Mouse (Mus musculus) CH12.LX (cell line): ENCODE measurements around the gene Tln2. TPM values are rescaled to one million over a fixed set of nuclear protein-coding genes. Genes with fewer than 3 reads are reported as not detected.

Source experiments
- DNase-seq: peaks from one replicate; pipeline ENCODE4 v3.0.0-alpha.2; 2013; ENCODE audit errors: extremely low read depth
- H3K27ac ChIP-seq: 2 replicates; pipeline ENCODE4 v1.5.1; 2012; ENCODE audit warnings: low read depth, mild to moderate bottlenecking, control low read depth, moderate library complexity; ENCODE audit not compliant: insufficient read depth
- H3K27me3 ChIP-seq: replicated peaks from 2 replicates; pipeline ENCODE3; 2012; ENCODE audit warnings: inconsistent platforms
- H3K36me3 ChIP-seq, 2 experiments: replicated peaks in 1 of 2; 2 replicates each; pipeline versions ENCODE3 to v1.6.1; 2012; ENCODE audit warnings: inconsistent platforms in 1 of 2, low read length in 1 of 2, mild to moderate bottlenecking in 1 of 2, mixed read lengths in 1 of 2, moderate library complexity in 1 of 2; ENCODE audit not compliant: control insufficient read depth in 1 of 2, insufficient read depth in 1 of 2
- H3K4me1 ChIP-seq, 2 experiments: 2 replicates each; pipeline ENCODE4 v1.6.1; 2012; ENCODE audit warnings: inconsistent platforms in 1 of 2, moderate library complexity in 1 of 2; ENCODE audit not compliant: insufficient read depth in 2 of 2, control insufficient read depth in 1 of 2
- H3K4me2 ChIP-seq: 2 replicates; pipeline ENCODE4 v1.6.1; 2012; ENCODE audit warnings: low read depth, mild to moderate bottlenecking, control low read depth; ENCODE audit not compliant: poor library complexity, insufficient read depth, severe bottlenecking
- H3K4me3 ChIP-seq, 3 experiments: fragments of 150-350 bp in 1 of 3; sonication (generic) in 1 of 3; replicated peaks in 1 of 3; 2 replicates each; pipeline versions ENCODE3 to v1.5.1; 2011 to 2012; ENCODE audit warnings: low read depth in 2 of 3, low read length in 2 of 3, mild to moderate bottlenecking in 2 of 3, moderate library complexity in 2 of 3, control low read depth in 1 of 3, improper control_type of control experiment in 1 of 3, inconsistent platforms in 1 of 3, mixed read lengths in 1 of 3; ENCODE audit not compliant: poor library complexity in 1 of 3
- H3K79me2 ChIP-seq: replicated peaks from 2 replicates; pipeline ENCODE4 v1.6.1; 2012; ENCODE audit warnings: mild to moderate bottlenecking, moderate library complexity; ENCODE audit not compliant: control insufficient read depth, poor library complexity, insufficient read depth, severe bottlenecking; ENCODE audit errors: extremely low read depth
- H3K9ac ChIP-seq: 2 replicates; pipeline ENCODE4 v1.6.1; 2012; ENCODE audit warnings: low read depth, mild to moderate bottlenecking, control low read depth, moderate library complexity; ENCODE audit not compliant: insufficient read depth
- H3K9me3 ChIP-seq: replicated peaks from 2 replicates; pipeline ENCODE3; 2012; ENCODE audit warnings: low read length, inconsistent platforms, mixed read lengths
- BHLHE40 ChIP-seq: IDR thresholded peaks from 2 replicates; pipeline ENCODE4 v1.6.1; 2011; ENCODE audit warnings: mild to moderate bottlenecking, low read depth, low read length, improper control_type of control experiment
- CHD1 ChIP-seq: IDR thresholded peaks from 2 replicates; pipeline ENCODE4 v1.6.1; 2012; ENCODE audit warnings: low read depth, low read length, improper control_type of control experiment, inconsistent platforms
- CHD2 ChIP-seq: IDR thresholded peaks from 2 replicates; pipeline ENCODE4 v1.6.1; 2011; ENCODE audit warnings: low read length, improper control_type of control experiment
- CTCF ChIP-seq, 2 experiments: IDR thresholded peaks in 1 of 2; conservative IDR thresholded peaks in 1 of 2; 2 replicates each; pipeline ENCODE4 v1.5.1; 2011 to 2012; ENCODE audit warnings: low read depth in 2 of 2, low read length in 2 of 2, improper control_type of control experiment in 1 of 2, inconsistent platforms in 1 of 2, mild to moderate bottlenecking in 1 of 2, moderate library complexity in 1 of 2
- ETS1 ChIP-seq: conservative IDR thresholded peaks from 2 replicates; pipeline ENCODE4 v1.6.1; 2012; ENCODE audit warnings: low read depth, mild to moderate bottlenecking, inconsistent platforms, low read length, improper control_type of control experiment, moderate library complexity
- GABPA ChIP-seq: IDR thresholded peaks from 2 replicates; pipeline ENCODE4 v1.6.1; 2012; ENCODE audit warnings: low read depth, low read length, improper control_type of control experiment, inconsistent platforms; ENCODE audit not compliant: insufficient replicate concordance
- IRF4 ChIP-seq: IDR thresholded peaks from 2 replicates; pipeline ENCODE4 v1.6.1; 2014; ENCODE audit warnings: low read depth, mild to moderate bottlenecking, inconsistent platforms, low read length, improper control_type of control experiment
- NELFE ChIP-seq: IDR thresholded peaks from 2 replicates; pipeline ENCODE4 v1.6.1; 2011; ENCODE audit warnings: low read depth, low read length, improper control_type of control experiment
- NRF1 ChIP-seq: IDR thresholded peaks from 2 replicates; pipeline ENCODE4 v1.6.1; 2014; ENCODE audit warnings: low read depth, mild to moderate bottlenecking, inconsistent platforms, low read length, improper control_type of control experiment, moderate library complexity
- PAX5 ChIP-seq: IDR thresholded peaks from 2 replicates; pipeline ENCODE4 v1.6.1; 2012; ENCODE audit warnings: low read length, inconsistent platforms, mixed read lengths
- POLR2AphosphoS2 ChIP-seq: IDR thresholded peaks from 2 replicates; pipeline ENCODE4 v1.6.1; 2011; ENCODE audit warnings: low read depth, low read length, improper control_type of control experiment
- RAD21 ChIP-seq: IDR thresholded peaks from 2 replicates; pipeline ENCODE4 v1.6.1; 2011; ENCODE audit warnings: low read depth, mild to moderate bottlenecking, low read length, improper control_type of control experiment, moderate library complexity
- RCOR1 ChIP-seq: conservative IDR thresholded peaks from 2 replicates; pipeline ENCODE4 v1.6.1; 2012; ENCODE audit warnings: low read depth, mild to moderate bottlenecking, inconsistent platforms, low read length, improper control_type of control experiment
- SMC3 ChIP-seq: IDR thresholded peaks from 2 replicates; pipeline ENCODE4 v1.6.1; 2011; ENCODE audit warnings: low read depth, low read length, improper control_type of control experiment
- TBP ChIP-seq: conservative IDR thresholded peaks from 2 replicates; pipeline ENCODE4 v1.6.1; 2011; ENCODE audit warnings: low read depth, low read length, improper control_type of control experiment
- TCF12 ChIP-seq: IDR thresholded peaks from 2 replicates; pipeline ENCODE4 v1.6.1; 2014; ENCODE audit warnings: low read depth, mild to moderate bottlenecking, inconsistent platforms, low read length, improper control_type of control experiment
- USF1 ChIP-seq: IDR thresholded peaks from 2 replicates; pipeline ENCODE4 v1.6.1; 2014; ENCODE audit warnings: low read depth, mild to moderate bottlenecking, inconsistent platforms, low read length, improper control_type of control experiment
- ZC3H11A ChIP-seq: IDR thresholded peaks from 2 replicates; pipeline ENCODE4 v1.6.1; 2012; ENCODE audit warnings: low read depth, mild to moderate bottlenecking, inconsistent platforms, low read length, improper control_type of control experiment
- ZKSCAN1 ChIP-seq: IDR thresholded peaks from 2 replicates; pipeline ENCODE4 v1.6.1; 2012; ENCODE audit warnings: low read depth, inconsistent platforms, low read length, improper control_type of control experiment, borderline replicate concordance
- ZNF384 ChIP-seq: IDR thresholded peaks from 2 replicates; pipeline ENCODE4 v1.6.1; 2012; ENCODE audit warnings: low read depth, low read length, improper control_type of control experiment, inconsistent platforms
- dilution Hi-C: fragments of 300-500 bp; cut with MboI; formaldehyde crosslinking; loops from 2 replicates; pipeline ENCODE4 v1.14.3; 2020; ENCODE audit warnings: low sequenced_read_pairs; ENCODE audit not compliant: extremely low pct_unique_long_range_greater_than_20kb, extremely low pct_ligation_motif_present
- in situ Hi-C: fragments of 300-500 bp; cut with MboI; formaldehyde crosslinking; loops from 3 replicates; pipeline ENCODE4 v1.14.3; 2019; ENCODE audit warnings: low sequenced_read_pairs, low pct_ligation_motif_present, low pct_unique_long_range_greater_than_20kb, mixed read lengths
- polyA plus RNA-seq: library from polyadenylated mRNA; unstranded; fragments of >175 nt; gene quantifications from 2 replicates; pipeline ENCODE4 v1.2.1, GENCODE M21; 2012; ENCODE audit warnings: low read depth; ENCODE audit not compliant: insufficient read length
- total RNA-seq, 2 experiments: library from RNA; depleted of rRNA; stranded (reverse); fragments of 300-350 nt in 1 of 2; fragments of >200 nt in 1 of 2; gene quantifications; 2 replicates each; pipeline ENCODE4 v1.2.3; 2012 to 2014

Tln2 gene
- total and polyA plus RNA-seq, 3 experiments: 2.6 to 4.4 (median 4.4) TPM

DNA sequence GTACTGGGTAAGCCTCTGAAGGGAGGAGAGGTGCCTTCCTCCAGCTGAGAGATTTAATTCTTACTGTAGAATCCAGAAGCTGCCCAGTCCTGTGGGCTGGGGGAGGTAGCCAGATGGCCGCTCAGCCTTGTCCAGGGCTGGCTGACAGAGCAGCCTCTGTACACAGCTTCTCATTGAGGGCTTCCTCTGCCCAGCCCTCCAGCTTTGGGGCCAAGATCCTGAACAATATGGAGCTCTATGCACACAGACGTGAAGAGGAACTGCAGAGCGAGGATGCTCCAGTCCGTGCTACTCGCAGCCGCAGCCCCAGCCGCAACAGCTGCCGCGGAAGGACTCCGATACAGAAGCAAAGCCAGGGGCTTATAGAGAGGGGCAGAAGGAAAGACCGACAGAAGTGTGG, 294.0 kb downstream of the Tln2 start:
- in situ Hi-C loops (loop anchor here (10.0 kb wide), 1 partner anchor 221 kb away; the partner anchor contains the start of gene Tpm1), dilution Hi-C loops (no loop called here)
- H3K9ac ChIP-seq: no peak overlapping the region
- H3K9me3 ChIP-seq: no peaks in the 10 kb centered on the region
- no peak for DNase-seq
- no peak overlapping the region for H3K4me3 ChIP-seq
- no peak overlapping the region for H3K4me2 ChIP-seq
- H3K27ac ChIP-seq: no peak overlapping the region
- no peaks in the 10 kb centered on the region for H3K79me2 ChIP-seq
- no peaks in the 10 kb centered on the region for H3K27me3 ChIP-seq
- TF ChIP-seq CHD1: no peak
- no peak for TF ChIP-seq ZNF384
- no peak for TF ChIP-seq NRF1
- no peak for TF ChIP-seq POLR2AphosphoS2
- no peak for TF ChIP-seq RCOR1
- TF ChIP-seq TBP: no peak
- no peak for TF ChIP-seq TCF12
- no peak for TF ChIP-seq RAD21
- no peak for TF ChIP-seq ZC3H11A
- no peak for TF ChIP-seq CHD2
- TF ChIP-seq SMC3: no peak
- TF ChIP-seq USF1: no peak
- no peak for TF ChIP-seq PAX5
- TF ChIP-seq IRF4: no peak
- no peak for TF ChIP-seq CTCF (conservative IDR thresholded peaks at IDR 0.05 in 1 of 2, IDR thresholded peaks at IDR 0.05 in 1 of 2; ENCODE audit: low read depth in 2 of 2, low read length in 2 of 2)
- peaks cover 0 to 6% of the 10 kb centered on the region in 2 experiments; a peak in 1 of 4 replicates for H3K4me1 ChIP-seq
- no peaks in the 10 kb centered on the region for H3K36me3 ChIP-seq

DNA sequence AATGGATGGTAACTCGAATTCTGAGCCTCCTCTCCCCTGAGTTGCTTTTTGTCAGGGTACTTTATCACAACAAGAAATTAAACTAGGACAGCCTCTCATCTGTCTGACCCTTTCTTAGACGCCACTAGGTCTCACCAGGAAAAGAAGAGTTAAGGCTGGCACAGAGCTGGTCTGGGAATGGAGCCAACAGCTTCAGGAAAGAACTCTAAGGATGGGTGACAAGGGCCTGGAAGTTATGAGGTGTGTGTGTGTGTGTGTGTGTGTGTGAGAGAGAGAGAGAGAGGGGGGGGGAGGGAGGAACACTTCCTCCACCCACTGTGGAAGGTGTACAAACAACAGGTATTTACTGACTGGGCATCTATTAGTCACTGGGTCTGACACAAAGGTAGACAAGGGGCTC, 294.6 kb downstream of the Tln2 start:
- Histone ChIP-seq H3K27me3 (no peaks in the 10 kb centered on the region), H3K4me3 (no peak overlapping the region), H3K4me1 (peaks cover 0 to 6% of the 10 kb centered on the region in 2 experiments; a peak in 1 of 4 replicates), H3K36me3 (no peaks in the 10 kb centered on the region), H3K4me2 (no peak overlapping the region), H3K9me3 (no peaks in the 10 kb centered on the region), H3K9ac (no peak overlapping the region), H3K79me2 (no peaks in the 10 kb centered on the region), H3K27ac (no peak overlapping the region)
- in situ Hi-C loops: loop anchor here (10.0 kb wide), 1 partner anchor 220 kb away; the partner anchor contains the start of gene Tpm1
- no peak for TF ChIP-seq IRF4
- no peak for TF ChIP-seq TBP
- no peak for TF ChIP-seq NELFE
- no peak for TF ChIP-seq ZKSCAN1
- no peak for TF ChIP-seq CTCF (conservative IDR thresholded peaks at IDR 0.05 in 1 of 2, IDR thresholded peaks at IDR 0.05 in 1 of 2; ENCODE audit: low read depth in 2 of 2, low read length in 2 of 2)
- TF ChIP-seq GABPA: no peak
- TF ChIP-seq ETS1: no peak
- TF ChIP-seq PAX5: no peak
- no peak for TF ChIP-seq RAD21
- TF ChIP-seq CHD1: no peak
- TF ChIP-seq TCF12: no peak
- no peak for TF ChIP-seq ZNF384
- TF ChIP-seq NRF1: no peak
- TF ChIP-seq BHLHE40: no peak
- no peak for TF ChIP-seq USF1
- DNase-seq: no peak
- dilution Hi-C loops: no loop called here
